Mouse (Mus musculus) stomach, embryonic 14.5 days (tissue): ENCODE data around the gene Pcyox1. TPM values are rescaled to one million over a fixed set of nuclear protein-coding genes. Genes with fewer than 3 reads are reported as not detected.

ENCODE experiments used
- ATAC-seq: fragments of 200-750 bp; cut with Nextera tagmentation; 2 replicates; pipeline ENCODE4 v1.8.0; 2017; ENCODE audit warnings: low read depth, moderate TSS enrichment; ENCODE audit not compliant: insufficient number of reproducible peaks, insufficient read depth, low FRiP score
- H3K27ac ChIP-seq: fragments of 300-500 bp; sonication (generic); 2 replicates; pipeline ENCODE4 v1.5.1; 2014; ENCODE audit warnings: mild to moderate bottlenecking, low read length, moderate library complexity, mixed read lengths
- H3K27me3 ChIP-seq: fragments of 300-500 bp; sonication (generic); 2 replicates; pipeline ENCODE4 v1.6.1; 2014; ENCODE audit warnings: low read length, control low read depth, mixed read lengths; ENCODE audit not compliant: control insufficient read depth, insufficient read depth
- H3K36me3 ChIP-seq: fragments of 300-500 bp; sonication (generic); 2 replicates; pipeline ENCODE4 v1.6.1; 2014; ENCODE audit warnings: mild to moderate bottlenecking, control low read depth, low read length, moderate library complexity, mixed read lengths; ENCODE audit not compliant: control insufficient read depth, insufficient read depth
- H3K4me1 ChIP-seq: fragments of 300-500 bp; sonication (generic); 2 replicates; pipeline ENCODE4 v1.6.1; 2014; ENCODE audit warnings: low read length, control low read depth, mixed read lengths; ENCODE audit not compliant: control insufficient read depth, insufficient read depth
- H3K4me2 ChIP-seq: fragments of 300-500 bp; sonication (generic); replicated peaks from 2 replicates; pipeline ENCODE4 v1.6.1; 2014; ENCODE audit warnings: low read depth, low read length, control low read depth
- H3K4me3 ChIP-seq: fragments of 300-500 bp; sonication (generic); 2 replicates; pipeline ENCODE4 v1.5.1; 2014; ENCODE audit warnings: low read depth, low read length, control low read depth
- H3K9ac ChIP-seq: fragments of 300-500 bp; sonication (generic); replicated peaks from 2 replicates; pipeline ENCODE4 v1.6.1; 2014; ENCODE audit warnings: low read depth, mild to moderate bottlenecking, control low read depth, low read length, moderate library complexity, mixed read lengths
- H3K9me3 ChIP-seq: fragments of 300-500 bp; sonication (generic); 2 replicates; pipeline ENCODE4 v1.6.1; 2016; ENCODE audit warnings: low read depth, low read length, control low read depth; ENCODE audit not compliant: control insufficient read depth
- WGBS: fragments of 180-500 bp; shearing (Covaris S2); extraction: QIAGEN DNeasy Blood & Tissue Kit; methylation state at CpG from one replicate; pipeline ENCODE4 v1.1.7; 2014; 5-methylcytosine and 5-hydroxymethylcytosine counted together
- polyA plus RNA-seq: library from polyadenylated mRNA; unstranded; fragments of >200 nt; fragmentation: Nextera tagmentation; extraction: Ambion mirVana; gene quantifications from 2 replicates; pipeline ENCODE4 v1.2.1, GENCODE M21; 2014

Pcyox1 gene
- polyA plus RNA-seq, 1 experiment from 2014 or later = 102 TPM

- Histone ChIP-seq H3K4me3 (peak overlapping the region; percentile 70), H3K27ac (peak overlapping the region; percentile 99), H3K36me3 (peaks cover 5% of the 10 kb centered on the region; the same call in 1 of the 2 replicates), H3K4me2 (peak overlapping the region; percentile 37), H3K27me3 (no peaks in the 10 kb centered on the region), H3K4me1 (peaks cover 3% of the 10 kb centered on the region; the same call in 1 of the 2 replicates), H3K9ac (peak overlapping the region; percentile 93), H3K9me3 (no peaks in the 10 kb centered on the region)
- under 1% methylated on average over 15 of the region's 15 CpGs for WGBS
- peak; percentile 69 for ATAC-seq
Observed at GRCm38 (mm10) chr6:86403728-86404099, 6.8 kb upstream of the Pcyox1 start.

- H3K4me2 ChIP-seq = peak overlapping the region; percentile 37
- no peak for ATAC-seq
- peaks cover 3% of the 10 kb centered on the region; the same call in 1 of the 2 replicates for H3K4me1 ChIP-seq
- H3K9ac ChIP-seq = no peak overlapping the region; the same call in 1 of the 2 replicates
- WGBS = 34% methylated on average over 12 of the region's 12 CpGs
- no peaks in the 10 kb centered on the region for H3K27me3 ChIP-seq
- H3K27ac ChIP-seq = peak overlapping the region; percentile 99; the same call in 1 of the 2 replicates
- peak overlapping the region; percentile 70 for H3K4me3 ChIP-seq
- H3K36me3 ChIP-seq = peaks cover 5% of the 10 kb centered on the region; the same call in 1 of the 2 replicates
- H3K9me3 ChIP-seq = no peaks in the 10 kb centered on the region
Observed at GRCm38 (mm10) chr6:86402681-86403607, 6.0 kb upstream of the Pcyox1 start.

GRCm38 (mm10) chr6:86400972-86401371 lies 4.0 kb upstream of the Pcyox1 start:
- Histone ChIP-seq H3K4me1 (peaks cover 7% of the 10 kb centered on the region; the same call in 1 of the 2 replicates), H3K9ac (0 out of 2 replicates have a peak overlapping the region, but pooled peaks have one; percentile 4), H3K4me3 (peak overlapping the region; percentile 17; the same call in 1 of the 2 replicates), H3K4me2 (peak overlapping the region; percentile 34), H3K9me3 (no peaks in the 10 kb centered on the region), H3K27me3 (no peaks in the 10 kb centered on the region), H3K27ac (no peak overlapping the region), H3K36me3 (no peaks in the 10 kb centered on the region)
- ATAC-seq = peak; percentile 42; the same call in 1 of the 2 replicates
- 6% methylated on average over 9 of the region's 9 CpGs for WGBS

- peaks cover 16% of the 10 kb centered on the region; the same call in 1 of the 2 replicates for H3K4me1 ChIP-seq
- no peak for ATAC-seq
- 72% methylated on average over 2 of the region's 2 CpGs for WGBS
Observed at GRCm38 (mm10) chr6:86399995-86400394, 3.0 kb upstream of the Pcyox1 start.

DNA sequence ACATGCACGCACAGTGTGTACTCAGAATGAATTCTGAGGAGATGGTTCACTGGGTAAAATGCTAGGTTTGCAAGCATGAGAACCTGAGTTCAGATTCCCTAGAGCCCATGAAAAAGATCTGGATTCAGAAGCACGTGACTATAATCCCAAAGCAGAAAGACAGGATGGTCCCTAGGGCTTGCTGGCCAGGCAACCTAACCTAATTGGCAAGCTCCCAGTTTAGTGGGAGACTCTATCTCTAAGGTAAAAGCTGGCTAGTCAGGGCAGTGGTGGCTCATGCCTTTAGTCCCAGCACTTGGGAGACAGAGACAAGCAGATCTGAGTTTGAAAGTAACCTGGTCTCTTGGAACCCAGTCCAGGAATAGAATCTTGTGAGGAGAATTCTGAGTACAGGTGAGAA lies 2.0 kb upstream of the Pcyox1 start:
- peaks cover 3% of the 10 kb centered on the region; the same call in 1 of the 2 replicates for H3K36me3 ChIP-seq
- no peaks in the 10 kb centered on the region for H3K9me3 ChIP-seq
- no peak overlapping the region for H3K4me3 ChIP-seq
- no peak overlapping the region for H3K4me2 ChIP-seq
- no peaks in the 10 kb centered on the region for H3K27me3 ChIP-seq
- no peak overlapping the region for H3K27ac ChIP-seq
- no peak overlapping the region for H3K9ac ChIP-seq
- WGBS = 83% methylated on average over 2 of the region's 2 CpGs
- peaks cover 20% of the 10 kb centered on the region; the same call in 1 of the 2 replicates for H3K4me1 ChIP-seq
- no peak for ATAC-seq

More at GRCm38 (mm10) chr6:86399995-86400394, 3.0 kb upstream of the Pcyox1 start:
- Histone ChIP-seq H3K9ac (no peak overlapping the region), H3K4me2 (no peak overlapping the region), H3K4me3 (no peak overlapping the region), H3K27me3 (no peaks in the 10 kb centered on the region), H3K27ac (no peak overlapping the region), H3K9me3 (no peaks in the 10 kb centered on the region), H3K36me3 (no peaks in the 10 kb centered on the region)

DNA sequence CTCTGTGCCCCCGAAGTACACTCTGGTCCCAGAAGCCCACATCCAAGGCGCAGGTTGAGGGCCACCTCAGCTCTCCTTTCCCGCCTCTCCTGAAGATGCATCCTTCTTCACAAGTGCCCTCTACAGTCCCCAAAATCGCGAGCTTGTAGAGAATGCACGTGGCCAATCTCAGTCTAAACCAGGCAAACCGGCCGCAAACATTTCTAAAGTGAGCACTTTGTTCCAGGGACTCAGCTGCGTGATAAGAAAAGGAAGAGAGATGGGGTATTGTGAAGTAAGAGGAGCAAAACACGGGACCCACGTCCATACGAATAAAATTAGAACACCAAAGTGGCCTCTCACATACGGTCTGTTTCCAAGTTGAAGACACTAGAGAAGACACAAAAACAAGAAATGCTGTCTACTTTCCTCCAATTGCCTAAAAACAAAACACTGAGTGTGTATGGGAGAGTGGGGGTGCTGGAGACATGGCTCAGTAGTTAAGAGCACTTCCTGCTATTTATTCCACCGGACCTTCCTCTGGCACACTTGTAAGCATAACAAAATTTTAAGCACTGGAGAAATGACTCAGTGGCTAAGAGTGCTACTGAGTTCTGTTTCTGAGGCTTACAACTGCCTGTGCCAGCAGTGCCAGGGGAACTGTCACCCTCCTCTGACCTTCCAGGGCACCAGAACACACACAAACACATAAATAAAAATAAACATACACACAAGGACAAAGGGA lies 465 bp upstream of the Pcyox1 start:
- H3K4me1 ChIP-seq = peaks cover 20% of the 10 kb centered on the region; the same call in 1 of the 2 replicates
- H3K9ac ChIP-seq = peak overlapping the region; percentile 73
- peaks cover 4% of the 10 kb centered on the region; the same call in 1 of the 2 replicates for H3K36me3 ChIP-seq
- 6% methylated on average over 14 of the region's 14 CpGs for WGBS
- no peak; the same call in 1 of the 2 replicates for ATAC-seq
- peak overlapping the region; percentile 82 for H3K4me3 ChIP-seq
- H3K4me2 ChIP-seq = peak overlapping the region; percentile 77
- H3K27ac ChIP-seq = peak overlapping the region; percentile 87; the same call in 1 of the 2 replicates
- no peaks in the 10 kb centered on the region for H3K27me3 ChIP-seq
- H3K9me3 ChIP-seq = no peaks in the 10 kb centered on the region

GRCm38 (mm10) chr6:86395969-86396368 lies 985 bp downstream of the Pcyox1 start:
- H3K27me3 ChIP-seq = no peaks in the 10 kb centered on the region
- 20% methylated on average over 10 of the region's 10 CpGs for WGBS
- peaks cover 20% of the 10 kb centered on the region; the same call in 1 of the 2 replicates for H3K4me1 ChIP-seq
- H3K36me3 ChIP-seq = peaks cover 18% of the 10 kb centered on the region; the same call in 1 of the 2 replicates
- H3K27ac ChIP-seq = no peak overlapping the region; the same call in 1 of the 2 replicates
- H3K4me3 ChIP-seq = peak overlapping the region; percentile 82
- H3K4me2 ChIP-seq = peak overlapping the region; percentile 77
- ATAC-seq = no peak
- H3K9ac ChIP-seq = peak overlapping the region; percentile 73
- H3K9me3 ChIP-seq = no peaks in the 10 kb centered on the region

- Histone ChIP-seq H3K9ac (no peak overlapping the region), H3K27me3 (no peaks in the 10 kb centered on the region), H3K4me1 (peaks cover 20% of the 10 kb centered on the region; the same call in 1 of the 2 replicates), H3K27ac (no peak overlapping the region), H3K36me3 (peaks cover 26% of the 10 kb centered on the region), H3K4me3 (no peak overlapping the region), H3K9me3 (no peaks in the 10 kb centered on the region), H3K4me2 (no peak overlapping the region)
- ATAC-seq = no peak
- WGBS = 91% methylated on average over 9 of the region's 9 CpGs
Observed at GRCm38 (mm10) chr6:86395021-86395420, 1.9 kb downstream of the Pcyox1 start.
